Mouse (Mus musculus): ENCODE measurements around the gene Nexmif.
A peak's percentile ranks its signal among the peaks of the same experiment; 100 is the strongest.
"Not testable (repeated sequence)": the region's sequence is repeated elsewhere in the genome, so short reads cannot be mapped to it uniquely, and the experiment has no call there.

The Nexmif gene

DNA sequence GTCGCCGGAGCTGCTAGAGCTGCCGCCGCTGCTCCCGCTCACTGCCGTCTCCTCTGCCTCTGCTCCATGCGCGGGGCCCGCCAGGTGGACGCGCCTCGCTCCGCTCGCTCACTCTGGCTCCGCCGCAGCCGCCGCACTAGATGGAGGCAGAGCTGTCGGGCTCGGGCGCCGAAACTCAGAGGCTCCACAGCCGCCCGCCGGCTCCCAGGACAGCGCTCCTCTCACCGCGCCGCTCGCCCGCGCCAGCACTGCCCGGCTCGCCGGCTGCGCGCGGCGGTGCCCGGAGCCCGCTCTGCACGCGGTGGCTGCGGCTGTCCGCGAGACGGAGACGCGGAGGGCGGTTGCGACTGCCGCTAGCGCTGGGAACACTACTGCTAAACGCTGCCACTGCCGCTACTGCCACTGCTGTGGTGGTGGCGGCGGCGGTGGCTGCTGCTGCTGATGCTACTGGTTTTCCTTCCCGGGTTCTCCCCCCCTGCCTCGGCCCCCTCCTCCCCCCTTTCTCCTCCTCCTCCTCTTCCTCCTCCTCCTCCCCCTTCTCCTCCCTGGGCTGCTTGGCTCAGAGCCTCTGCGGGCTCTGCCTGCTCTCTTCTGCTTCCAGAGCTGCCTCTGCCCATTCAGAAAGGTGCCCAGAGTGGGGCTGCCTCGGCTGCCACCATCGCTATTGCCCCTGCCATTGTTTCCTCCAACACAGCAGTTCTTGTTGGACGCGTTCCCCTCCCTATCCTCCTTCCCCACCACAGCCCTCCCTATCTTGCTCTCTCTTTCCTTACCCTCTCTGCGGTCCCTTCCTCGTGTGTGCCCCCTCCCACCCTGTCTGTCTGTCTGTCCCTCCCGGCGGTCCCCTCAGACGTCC, at the start of gene Nexmif:
Gene Nexmif (minus strand): TSS at position 450 of the 856 bp plus-strand sequence.
- peak; percentile 62 for DNase-seq

DNA sequence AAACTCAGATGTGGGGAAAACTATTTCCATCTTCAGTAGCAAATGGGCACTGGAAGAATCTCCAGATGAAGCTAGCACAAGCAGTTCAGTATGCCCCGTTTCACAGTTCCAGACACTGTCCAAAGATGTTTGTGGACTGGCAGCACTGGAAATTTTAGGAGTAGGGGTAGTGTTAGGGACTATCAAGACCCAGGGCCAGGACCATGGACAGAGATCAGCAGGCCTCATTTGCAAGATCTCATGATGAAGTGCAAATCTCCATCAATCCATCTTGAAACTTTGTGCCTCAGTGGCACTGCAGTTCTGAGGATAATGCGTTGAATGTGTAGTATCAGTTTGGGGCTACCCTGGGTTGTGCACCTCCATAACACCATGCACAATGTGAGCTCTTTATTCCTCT, 7.7 kb upstream of the Nexmif start:
- DNase-seq = peak; percentile 40

DNA sequence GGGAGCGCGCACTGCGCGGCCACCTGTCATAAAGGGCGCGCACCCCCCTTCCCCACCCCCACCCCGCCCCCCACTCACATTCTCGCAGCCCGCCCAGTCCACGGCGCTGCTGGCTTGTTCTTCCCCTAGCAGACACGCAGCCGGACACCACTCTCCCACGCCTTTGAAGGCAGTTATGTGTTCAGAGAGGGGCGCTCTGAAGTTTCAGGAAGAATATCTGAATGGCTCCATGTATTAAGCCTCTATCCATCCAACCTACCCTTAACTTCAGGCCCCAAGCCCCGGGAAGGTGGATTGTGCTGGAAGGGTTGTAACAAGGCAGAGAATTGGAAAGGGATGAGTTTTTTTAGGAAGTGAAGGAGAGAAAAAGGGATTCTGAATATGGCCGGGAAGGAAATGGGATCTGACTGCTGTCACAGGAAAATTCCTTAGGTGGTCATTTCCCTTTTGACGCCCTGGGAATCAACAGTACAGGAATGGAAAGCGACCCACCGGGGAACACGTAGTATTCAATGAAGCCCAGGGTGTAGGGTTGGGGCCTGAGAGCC, 681 bp upstream of the Nexmif start:
- DNase-seq = peak; percentile 13

DNA sequence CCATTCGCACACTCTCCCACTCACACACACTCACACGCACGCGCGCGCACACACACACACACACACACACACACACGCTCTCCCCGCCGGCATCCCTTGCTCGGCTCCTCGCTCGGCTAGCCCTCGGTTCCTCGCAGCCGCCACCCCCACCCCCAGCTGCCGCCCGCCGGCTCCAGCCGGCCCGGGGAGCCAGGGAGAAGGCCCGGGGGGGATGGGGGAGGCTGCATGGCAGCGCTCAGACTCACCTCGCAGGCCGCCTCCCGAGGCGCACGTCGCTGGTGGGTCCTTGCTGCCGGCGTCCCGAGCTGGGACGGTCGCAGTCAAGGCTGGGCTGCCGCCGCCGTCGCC, 623 bp downstream of the Nexmif start:
- DNase-seq = peak; percentile 32

DNA sequence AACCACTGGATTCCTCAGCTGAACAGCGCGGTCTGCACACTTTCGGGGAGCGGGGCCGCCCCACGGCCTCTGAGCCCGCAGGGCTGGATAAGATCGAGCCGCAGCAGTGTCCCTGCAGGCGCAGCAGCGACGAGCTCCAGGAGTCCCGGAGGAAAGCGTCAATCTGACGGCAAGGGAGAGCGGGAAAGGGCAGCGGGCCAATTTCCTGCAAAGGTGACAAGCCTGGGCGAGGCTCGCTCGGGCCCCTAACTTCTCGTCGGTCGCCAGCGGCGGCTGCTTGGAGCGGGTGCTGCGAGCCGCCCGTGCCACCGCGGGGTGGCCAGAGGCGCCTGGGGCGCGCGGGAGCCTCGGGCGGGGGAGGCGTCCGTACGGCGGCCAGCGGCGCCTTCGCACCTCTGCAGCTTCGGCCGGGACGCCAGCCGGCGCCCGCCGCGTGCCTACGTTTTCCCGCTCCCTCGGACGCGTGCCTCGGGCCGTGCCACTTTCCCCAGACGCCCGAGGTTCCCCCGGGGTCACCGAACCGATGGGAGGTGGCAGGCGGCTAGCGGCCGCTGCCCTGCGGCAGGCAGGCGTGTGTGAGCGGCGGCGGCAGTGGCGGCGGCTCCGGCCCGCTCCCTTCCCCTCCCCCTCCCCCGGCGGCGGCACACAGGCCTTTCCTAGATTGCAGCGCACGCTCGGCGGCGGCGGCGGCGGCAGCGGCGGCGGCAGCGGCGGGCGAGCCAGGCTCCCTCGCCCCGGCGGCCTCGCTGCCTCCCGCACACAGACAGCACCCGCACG, 1.2 kb downstream of the Nexmif start:
- DNase-seq = peak; percentile 51

DNA sequence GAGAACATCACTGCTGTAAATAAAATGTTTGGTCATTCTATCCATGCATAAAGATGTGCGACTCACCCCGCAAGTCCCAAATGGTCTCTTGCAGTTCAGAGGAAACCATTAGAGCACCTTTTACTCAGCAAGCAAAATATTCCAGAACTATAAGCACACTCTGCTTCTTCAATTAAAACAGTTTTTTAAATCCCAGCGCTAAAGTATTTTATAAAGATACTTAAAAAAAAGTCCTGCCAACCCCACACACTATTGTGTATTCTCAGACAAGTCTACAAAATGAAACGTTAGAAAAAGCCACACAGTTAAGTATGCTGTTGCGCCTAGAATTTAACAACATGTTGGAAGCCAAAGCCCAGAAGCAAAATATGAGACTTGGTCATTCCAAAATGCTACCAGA, 1.9 kb downstream of the Nexmif start:
- DNase-seq = no peak

DNA sequence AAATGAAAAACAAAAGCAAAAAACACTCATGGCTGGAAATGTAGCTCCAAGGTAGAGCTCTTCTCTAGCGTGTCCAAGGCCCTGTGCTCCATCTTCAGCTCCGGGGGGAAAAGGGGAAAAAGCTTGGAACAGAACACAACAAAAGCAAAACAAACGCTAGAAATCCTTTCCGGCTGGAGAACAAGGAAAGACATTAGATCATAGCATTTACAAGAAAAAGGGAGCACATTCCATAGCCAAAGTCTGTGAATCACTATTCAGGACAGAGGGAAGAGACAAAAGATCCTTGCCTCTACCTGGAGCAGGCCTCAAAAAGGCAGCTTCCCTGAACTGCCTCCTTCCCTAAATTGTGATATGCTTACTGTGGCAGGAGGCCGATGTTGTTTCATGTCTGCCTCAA, 4.4 kb downstream of the Nexmif start:
- DNase-seq = no peak

DNA sequence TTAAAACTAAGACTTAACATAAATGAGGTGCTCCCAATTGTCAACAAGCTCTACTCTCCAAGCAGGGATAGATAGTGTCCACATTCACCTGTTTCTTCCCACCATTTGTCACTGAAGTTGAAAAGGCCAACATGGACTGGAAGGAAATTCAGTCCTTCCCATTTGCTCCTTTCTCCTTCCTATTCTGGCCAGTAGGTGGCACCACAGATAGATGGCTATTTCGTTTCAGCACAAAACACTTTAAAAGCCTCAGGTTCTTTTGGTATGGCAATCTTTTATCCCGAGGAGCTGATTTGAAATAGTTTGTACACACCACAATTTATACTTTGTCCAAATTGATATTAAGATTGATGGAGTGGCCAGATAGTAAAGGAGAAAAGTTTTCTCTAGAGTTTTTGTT, 21.7 kb downstream of the Nexmif start:
- DNase-seq = peak; percentile 30

DNA sequence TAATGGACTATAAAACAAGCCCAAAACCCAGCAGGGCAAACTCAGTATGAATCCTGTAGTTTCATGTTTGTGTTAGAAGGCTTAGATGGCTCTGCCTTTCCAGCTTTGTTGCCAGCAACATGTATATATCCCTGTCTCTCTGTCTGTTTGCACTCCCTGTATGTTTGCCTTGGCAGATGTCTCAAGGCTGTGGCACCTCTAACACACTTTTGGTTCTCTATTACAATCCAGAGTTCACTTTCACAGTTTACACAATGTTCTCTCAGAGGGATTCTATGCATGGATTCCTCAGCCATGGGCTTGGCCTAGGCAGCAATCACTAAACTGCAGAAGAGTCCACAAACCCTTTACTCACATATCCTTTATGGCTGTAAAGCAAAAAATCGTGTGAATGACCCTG, 50.9 kb downstream of the Nexmif start:
- DNase-seq = no peak

DNA sequence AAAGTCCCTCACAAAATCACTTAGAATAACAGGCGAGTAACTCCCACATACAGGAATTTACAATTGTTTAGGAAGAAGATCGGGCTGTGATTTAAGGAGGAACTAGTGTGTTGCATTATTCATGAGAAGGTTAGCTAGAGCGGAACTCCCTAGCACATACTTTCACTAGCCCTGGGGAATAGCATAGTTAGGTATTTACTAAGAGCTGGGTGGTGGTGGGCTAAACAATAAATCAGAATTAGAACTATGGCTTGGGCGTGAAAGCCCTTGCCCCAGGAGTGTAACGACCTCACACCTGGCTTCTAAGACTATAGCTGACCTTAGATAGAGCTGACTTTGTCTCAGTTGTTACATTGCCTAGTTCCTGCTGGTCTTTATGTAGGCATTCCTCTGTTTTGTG, 85.7 kb downstream of the Nexmif start:
- DNase-seq = not testable (repeated sequence)

DNA sequence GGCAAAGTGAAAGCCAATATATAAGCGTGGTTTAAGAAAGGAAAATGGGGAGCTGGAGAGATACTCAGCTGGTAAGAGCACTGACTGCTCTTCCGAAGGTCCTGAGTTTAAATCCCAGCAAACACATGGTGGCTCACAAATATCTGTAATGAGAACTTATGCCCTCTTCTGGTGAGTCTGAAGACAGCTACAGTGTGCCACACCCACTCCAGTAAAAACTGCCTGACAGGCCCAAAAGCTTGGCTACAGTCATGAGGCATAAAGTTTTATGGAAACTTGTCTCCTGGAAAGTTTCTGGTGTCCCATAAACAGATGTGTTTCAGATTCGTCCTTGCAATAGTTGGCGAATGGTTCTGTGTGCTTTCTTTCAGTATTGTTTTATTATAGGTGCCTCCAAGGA, 86.4 kb downstream of the Nexmif start:
- DNase-seq = no peak

DNA sequence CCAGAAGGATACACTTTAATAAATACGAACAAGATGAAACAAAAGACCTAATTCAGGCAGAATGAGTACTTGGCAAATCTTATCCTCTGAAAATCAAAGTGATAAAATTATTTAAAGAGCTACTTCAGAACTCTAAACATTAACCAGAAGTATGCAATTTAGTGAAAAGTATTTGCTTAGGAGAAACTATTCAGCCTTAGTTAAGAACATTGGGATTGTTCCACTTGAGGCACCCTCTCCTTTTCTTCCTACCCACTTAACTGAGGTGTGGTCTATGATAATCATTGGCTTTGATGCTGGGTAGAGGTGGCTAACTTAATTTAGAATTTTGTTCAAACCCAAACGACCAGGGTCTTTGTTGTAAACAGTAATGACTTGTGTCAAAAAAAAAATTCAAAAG, 146.1 kb downstream of the Nexmif start:
- DNase-seq = no peak

DNA sequence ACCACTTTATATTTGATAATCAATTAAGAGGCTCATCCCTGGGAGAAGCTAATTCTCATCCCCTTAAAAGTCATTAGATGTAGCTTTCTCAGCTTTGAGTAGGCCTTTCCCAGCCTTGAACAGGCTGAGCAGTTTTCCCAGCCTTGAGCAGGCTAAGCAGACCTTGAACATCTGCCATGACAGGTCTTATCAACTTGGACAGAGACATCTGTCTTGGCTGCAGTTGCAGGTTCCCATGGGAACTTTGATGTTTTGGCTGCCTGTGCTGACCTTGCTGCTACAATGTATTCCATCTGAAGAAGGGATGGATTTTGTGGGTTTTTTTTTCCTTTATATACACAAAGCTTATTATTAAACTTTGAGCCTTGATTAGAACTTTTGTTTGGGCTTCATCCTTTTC, 160.7 kb downstream of the Nexmif start:
- no peak for DNase-seq

DNA sequence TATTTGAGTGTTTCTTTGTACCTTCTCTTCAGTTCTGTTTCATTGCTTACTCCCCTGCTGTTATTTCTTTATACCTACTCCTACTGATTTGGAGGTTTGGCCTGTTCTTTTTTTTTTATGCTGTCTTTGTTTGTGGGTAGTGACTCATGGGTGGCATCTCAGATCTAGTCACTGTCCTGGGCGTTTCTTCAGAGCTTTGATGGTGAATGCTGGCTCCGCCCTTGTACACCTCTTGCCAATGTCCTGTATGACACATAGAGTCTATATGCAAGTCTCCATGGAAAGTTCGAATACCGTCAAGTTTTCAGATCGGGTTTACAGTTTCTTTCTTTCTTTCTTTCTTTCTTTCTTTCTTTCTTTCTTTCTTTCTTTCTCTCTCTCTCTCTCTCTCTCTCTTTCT, 167.1 kb downstream of the Nexmif start:
- DNase-seq = no peak

DNA sequence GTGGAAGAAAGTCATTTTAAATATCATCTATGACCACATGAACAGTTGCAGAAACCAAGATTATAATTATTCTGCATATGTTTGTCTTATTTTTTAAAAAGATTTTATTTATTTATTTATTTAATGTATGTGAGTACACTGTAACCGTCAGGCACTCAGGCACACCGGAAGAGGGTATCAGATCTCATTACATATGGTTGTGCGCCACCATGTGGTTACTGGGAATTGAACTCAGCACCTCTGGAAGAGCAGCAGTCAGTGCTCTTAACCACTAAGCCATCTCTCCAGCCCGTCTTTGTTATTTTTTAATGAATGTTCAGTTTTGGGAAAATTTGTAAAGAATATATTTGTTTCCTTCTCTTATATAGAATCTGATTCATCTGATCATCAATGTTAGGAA, 168.2 kb downstream of the Nexmif start:
- peak; percentile 17 for DNase-seq

All from embryo, embryonic 11 days (tissue).